Mouse (Mus musculus) MEL (cell line): ENCODE measurements around the gene Gm26602. TPM values are rescaled to one million over a fixed set of nuclear protein-coding genes. Genes with fewer than 3 reads are reported as not detected.

ENCODE experiments used
- DNase-seq: peaks from one replicate; pipeline ENCODE4 v3.0.0; 2011; ENCODE audit warnings: low read depth, low spot score
- H3K27ac ChIP-seq: 2 replicates; pipeline ENCODE4 v1.5.1; 2012; ENCODE audit warnings: low read depth, mild to moderate bottlenecking, control low read depth, low read length, moderate library complexity; ENCODE audit not compliant: control insufficient read depth
- H3K27me3 ChIP-seq, 2 experiments: fragments of 150-350 bp in 1 of 2; sonication (generic) in 1 of 2; 2 replicates each; pipeline ENCODE4 v1.6.1; 2012; ENCODE audit warnings: low read length in 2 of 2, mild to moderate bottlenecking in 2 of 2, improper control_type of control experiment in 1 of 2, moderate library complexity in 1 of 2; ENCODE audit not compliant: insufficient read depth in 2 of 2, control insufficient read depth in 1 of 2
- H3K36me3 ChIP-seq, 2 experiments: 2 replicates each; pipeline ENCODE4 v1.6.1; 2012 to 2014; ENCODE audit warnings: low read length in 2 of 2, improper control_type of control experiment in 1 of 2, inconsistent platforms in 1 of 2, mild to moderate bottlenecking in 1 of 2; ENCODE audit not compliant: insufficient read depth in 2 of 2, control insufficient read depth in 1 of 2
- H3K4me1 ChIP-seq, 2 experiments: fragments of 150-350 bp in 1 of 2; sonication (generic) in 1 of 2; 2 replicates each; pipeline ENCODE4 v1.6.1; 2012; ENCODE audit warnings: low read length in 2 of 2, improper control_type of control experiment in 1 of 2, mild to moderate bottlenecking in 1 of 2; ENCODE audit not compliant: insufficient read depth in 2 of 2, control insufficient read depth in 1 of 2
- H3K4me3 ChIP-seq, 2 experiments: fragments of 150-350 bp in 1 of 2; sonication (generic) in 1 of 2; 2 replicates each; pipeline ENCODE4 v1.5.1; 2012; ENCODE audit warnings: low read depth in 2 of 2, low read length in 2 of 2, mild to moderate bottlenecking in 2 of 2, moderate library complexity in 2 of 2, control low read depth in 1 of 2, improper control_type of control experiment in 1 of 2; ENCODE audit not compliant: control insufficient read depth in 1 of 2, insufficient read depth in 1 of 2
- H3K79me2 ChIP-seq: 2 replicates; pipeline ENCODE4 v1.6.1; 2012; ENCODE audit warnings: mild to moderate bottlenecking, low read length, moderate library complexity; ENCODE audit not compliant: control insufficient read depth, poor library complexity, insufficient read depth
- H3K9ac ChIP-seq: 2 replicates; pipeline ENCODE4 v1.6.1; 2012; ENCODE audit warnings: low read depth, mild to moderate bottlenecking, control low read depth, low read length, moderate library complexity; ENCODE audit not compliant: control insufficient read depth, poor library complexity, severe bottlenecking
- H3K9me3 ChIP-seq: fragments of 150-350 bp; sonication (generic); replicated peaks from 2 replicates; pipeline ENCODE4 v1.6.1; 2012; ENCODE audit warnings: mild to moderate bottlenecking, low read length, improper control_type of control experiment, moderate library complexity; ENCODE audit not compliant: insufficient read depth
- CHD1 ChIP-seq: IDR thresholded peaks from 2 replicates; pipeline ENCODE4 v1.6.1; 2012; ENCODE audit warnings: low read depth, mild to moderate bottlenecking, inconsistent platforms, low read length, improper control_type of control experiment
- CHD2 ChIP-seq: IDR thresholded peaks from 2 replicates; pipeline ENCODE4 v1.6.1; 2011; ENCODE audit warnings: low read length, improper control_type of control experiment
- ELF1 ChIP-seq: IDR thresholded peaks from 2 replicates; pipeline ENCODE4 v1.6.1; 2014; ENCODE audit warnings: low read depth, mild to moderate bottlenecking, inconsistent platforms, low read length, improper control_type of control experiment, moderate library complexity
- EP300 ChIP-seq, 2 experiments: IDR thresholded peaks; 2 replicates each; pipeline ENCODE4 v1.6.1; 2011; ENCODE audit warnings: improper control_type of control experiment in 2 of 2, low read length in 2 of 2, low read depth in 1 of 2, mild to moderate bottlenecking in 1 of 2
- ETS1 ChIP-seq: IDR thresholded peaks from 2 replicates; pipeline ENCODE4 v1.6.1; 2012; ENCODE audit warnings: low read depth, mild to moderate bottlenecking, inconsistent platforms, low read length, improper control_type of control experiment, moderate library complexity
- GATA1 ChIP-seq: IDR thresholded peaks from 2 replicates; pipeline ENCODE4 v1.6.1; 2011; ENCODE audit warnings: low read depth, low read length, improper control_type of control experiment
- JUND ChIP-seq: IDR thresholded peaks from 2 replicates; pipeline ENCODE4 v1.6.1; 2011; ENCODE audit warnings: low read depth, mild to moderate bottlenecking, improper control_type of control experiment, low read length
- KAT2A ChIP-seq: conservative IDR thresholded peaks from 2 replicates; pipeline ENCODE4 v1.6.1; 2012; ENCODE audit warnings: low read depth, low read length, improper control_type of control experiment, inconsistent platforms
- MAFK ChIP-seq: IDR thresholded peaks from 2 replicates; pipeline ENCODE4 v1.6.1; 2011; ENCODE audit warnings: low read depth, mild to moderate bottlenecking, low read length, improper control_type of control experiment, borderline replicate concordance
- MAX ChIP-seq: IDR thresholded peaks from 2 replicates; pipeline ENCODE4 v1.6.1; 2011; ENCODE audit warnings: low read length, improper control_type of control experiment
- MYC ChIP-seq: IDR thresholded peaks from 2 replicates; pipeline ENCODE4 v1.6.1; 2011; ENCODE audit warnings: low read depth, mild to moderate bottlenecking, low read length, improper control_type of control experiment, moderate library complexity
- POLR2AphosphoS5 ChIP-seq: IDR thresholded peaks from 2 replicates; pipeline ENCODE4 v1.6.1; 2012; ENCODE audit warnings: low read depth, borderline replicate concordance, mild to moderate bottlenecking, inconsistent platforms, low read length, moderate library complexity, mixed read lengths
- RAD21 ChIP-seq: IDR thresholded peaks from 2 replicates; pipeline ENCODE4 v1.6.1; 2011; ENCODE audit warnings: mild to moderate bottlenecking, low read depth, low read length, improper control_type of control experiment
- SMC3 ChIP-seq: IDR thresholded peaks from 2 replicates; pipeline ENCODE4 v1.6.1; 2011; ENCODE audit warnings: low read depth, low read length, improper control_type of control experiment
- TCF12 ChIP-seq: IDR thresholded peaks from 2 replicates; pipeline ENCODE4 v1.6.1; 2014; ENCODE audit warnings: low read depth, mild to moderate bottlenecking, inconsistent platforms, low read length, improper control_type of control experiment, moderate library complexity
- USF1 ChIP-seq: IDR thresholded peaks from 2 replicates; pipeline ENCODE4 v1.6.1; 2014; ENCODE audit warnings: low read depth, mild to moderate bottlenecking, inconsistent platforms, low read length, improper control_type of control experiment, moderate library complexity
- USF2 ChIP-seq, 2 experiments: IDR thresholded peaks; 2 replicates each; pipeline ENCODE4 v1.6.1; 2011 to 2012; ENCODE audit warnings: improper control_type of control experiment in 2 of 2, low read length in 2 of 2, borderline replicate concordance in 1 of 2, inconsistent platforms in 1 of 2, low read depth in 1 of 2, mild to moderate bottlenecking in 1 of 2; ENCODE audit not compliant: insufficient read depth in 1 of 2
- ZMIZ1 ChIP-seq: IDR thresholded peaks from 2 replicates; pipeline ENCODE4 v1.6.1; 2012; ENCODE audit warnings: low read depth, mild to moderate bottlenecking, inconsistent platforms, low read length, improper control_type of control experiment, moderate library complexity
- ZNF384 ChIP-seq: IDR thresholded peaks from 2 replicates; pipeline ENCODE4 v1.6.1; 2012; ENCODE audit warnings: low read depth, mild to moderate bottlenecking, inconsistent platforms, low read length, improper control_type of control experiment
- polyA plus RNA-seq, 2 experiments: library from polyadenylated mRNA; stranded (reverse) in 1 of 2; unstranded in 1 of 2; fragments of >175 nt in 1 of 2; fragments of >200 nt in 1 of 2; gene quantifications; 2 replicates each; pipeline versions ENCODE4 v1.2.1 to v1.2.4; 2012; ENCODE audit warnings: low replicate concordance in 2 of 2, low read depth in 1 of 2; ENCODE audit not compliant: insufficient read length in 2 of 2, insufficient read depth in 1 of 2, missing spikeins in 1 of 2
- total RNA-seq: library from RNA; depleted of rRNA; stranded (reverse); fragments of 300-350 nt; gene quantifications from 2 replicates; pipeline ENCODE4 v1.2.3, GENCODE M21; 2012

Gene Gm26602
- total and polyA plus RNA-seq, 3 experiments = 4.5 to 10.2 TPM; not detected in 1

DNA sequence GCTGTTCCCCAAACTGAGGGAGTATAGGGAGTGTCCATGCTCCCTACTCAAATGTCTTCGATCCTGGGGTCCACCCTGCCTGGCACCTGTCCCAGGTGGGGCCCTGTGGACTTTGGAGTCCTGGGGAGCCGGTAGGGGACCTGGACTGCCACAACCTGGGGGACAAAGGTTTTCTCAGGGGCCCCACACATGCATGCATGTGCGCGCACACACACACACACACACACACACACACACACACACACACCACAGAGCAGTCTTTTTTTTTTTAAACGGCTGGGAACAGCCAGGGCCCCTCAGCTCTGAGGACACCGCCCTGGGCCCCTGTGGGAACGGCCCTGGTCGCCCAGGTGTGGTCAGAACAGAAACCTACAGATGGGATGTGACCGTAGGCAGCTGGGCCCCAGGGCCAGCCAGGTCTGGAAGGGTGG, 32.8 kb downstream of the Gm26602 start:
- H3K4me1 ChIP-seq = 0 out of 4 replicates have a peak, but pooled peaks cover 0 to 4% of the 10 kb centered on the region in 2 experiments
- no peaks in the 10 kb centered on the region for H3K27me3 ChIP-seq
- DNase-seq = no peak
- H3K9me3 ChIP-seq = no peaks in the 10 kb centered on the region
- H3K79me2 ChIP-seq = no peaks in the 10 kb centered on the region
- TF ChIP-seq USF2 (IDR thresholded peaks at IDR 0.05; ENCODE audit: borderline replicate concordance in 1 of 2, insufficient read depth in 1 of 2, low read depth in 1 of 2, low read length in 2 of 2) = no peak
- TF ChIP-seq EP300 (IDR thresholded peaks at IDR 0.05; ENCODE audit: low read depth in 1 of 2, low read length in 2 of 2) = no peak
- TF ChIP-seq TCF12 = no peak
- no peak for TF ChIP-seq USF1
- TF ChIP-seq ETS1 = no peak
- TF ChIP-seq MAFK = no peak
- no peak for TF ChIP-seq ZNF384
- no peak for TF ChIP-seq JUND
- no peak for TF ChIP-seq KAT2A
- no peak for TF ChIP-seq RAD21
- TF ChIP-seq CHD1 = no peak
- TF ChIP-seq ZMIZ1 = no peak
- TF ChIP-seq MYC = no peak
- TF ChIP-seq SMC3 = no peak
- TF ChIP-seq GATA1 = no peak
- TF ChIP-seq, all 39 proteins: peak for 0
- Histone ChIP-seq H3K36me3 (no peaks in the 10 kb centered on the region; a peak in 1 of 4 replicates), H3K4me3 (no peak overlapping the region), H3K9ac (no peak overlapping the region), H3K27ac (no peak overlapping the region)

DNA sequence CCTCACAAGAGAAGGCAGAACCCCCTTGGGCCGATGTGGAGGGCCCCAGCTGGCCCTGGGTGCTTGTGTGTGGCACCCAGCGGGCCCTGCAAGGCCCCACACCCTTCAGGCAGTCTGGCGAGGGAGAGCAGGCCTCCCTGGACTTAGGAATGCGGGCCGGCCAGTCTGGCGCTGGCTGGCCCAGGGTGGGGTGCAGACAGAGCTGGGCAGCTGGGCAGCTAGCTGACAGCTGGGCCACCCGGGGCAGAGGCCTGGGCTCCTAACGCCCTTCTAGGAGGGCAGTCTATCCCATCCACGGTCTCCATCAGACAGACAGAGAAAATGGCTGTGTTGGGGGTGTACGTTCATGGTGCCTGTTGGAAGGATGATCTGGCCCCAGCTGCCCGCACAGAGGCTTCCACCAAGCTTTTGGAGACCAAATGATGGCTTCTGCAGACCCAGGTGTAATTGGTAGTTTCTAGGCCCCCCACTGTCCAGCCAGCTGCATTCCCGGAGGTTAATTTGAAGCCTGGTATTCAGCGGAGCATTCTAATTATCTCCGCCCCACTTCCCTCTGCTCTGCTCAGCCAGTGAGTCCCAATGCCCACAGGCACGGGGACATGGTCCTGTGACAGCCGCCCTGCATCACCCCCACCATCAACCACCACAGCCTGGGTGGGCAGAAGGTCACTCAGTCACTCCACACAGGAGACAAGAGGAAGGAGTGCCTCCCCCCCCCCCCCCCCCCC, 35.0 kb downstream of the Gm26602 start:
- no peaks in the 10 kb centered on the region; a peak in 1 of 4 replicates for H3K36me3 ChIP-seq
- H3K9me3 ChIP-seq = no peaks in the 10 kb centered on the region
- no peak overlapping the region for H3K4me3 ChIP-seq
- no peak overlapping the region for H3K27ac ChIP-seq
- H3K27me3 ChIP-seq = no peaks in the 10 kb centered on the region
- H3K79me2 ChIP-seq = no peaks in the 10 kb centered on the region
- no peak for TF ChIP-seq MAX
- TF ChIP-seq GATA1 = no peak
- TF ChIP-seq USF1 = no peak
- no peak for TF ChIP-seq CHD2
- TF ChIP-seq CHD1 = no peak
- TF ChIP-seq POLR2AphosphoS5 = no peak
- TF ChIP-seq EP300 (IDR thresholded peaks at IDR 0.05; ENCODE audit: low read depth in 1 of 2, low read length in 2 of 2) = no peak
- TF ChIP-seq ELF1 = no peak
- TF ChIP-seq, all 39 proteins: peak for 0
- DNase-seq = no peak
- Histone ChIP-seq H3K9ac (no peak overlapping the region), H3K4me1 (0 out of 4 replicates have a peak, but pooled peaks cover 0 to under 1% of the 10 kb centered on the region in 2 experiments)
